In the genomic region with DNA sequence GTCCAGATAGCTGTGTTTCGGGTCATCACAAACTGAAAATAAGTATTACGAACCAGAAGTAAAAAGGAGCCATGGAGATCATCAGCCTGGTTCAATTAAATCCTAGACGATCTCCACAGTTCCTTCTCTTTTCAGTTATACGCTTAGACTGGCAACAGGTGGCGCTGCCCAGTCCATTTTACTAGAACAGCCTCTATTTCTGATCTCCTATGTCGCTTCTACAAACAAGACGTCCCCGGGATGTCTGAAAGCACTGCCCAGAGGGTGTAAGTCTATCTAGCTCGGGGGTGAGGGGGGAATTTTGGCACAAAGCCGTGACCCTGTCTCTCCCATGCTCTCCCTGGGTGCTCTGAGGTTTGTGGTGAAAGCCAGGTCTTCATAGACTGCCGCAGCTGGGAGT, we compare ENCODE assay signal across 7 mouse cellular contexts. TPM values are rescaled to one million over a fixed set of nuclear protein-coding genes. Genes with fewer than 3 reads are reported as not detected.
DNase-seq lines count a peak whose midpoint lies in the region; ATAC-seq and TF ChIP-seq lines count a peak whose summit lies in the region.

No protein-coding gene starts in this region.

- H3K9ac ChIP-seq in hindbrain, embryonic 13.5 days, result no peak overlapping the region

- POLR2A ChIA-PET in Patski (lab: Charles Lee), result no interaction called here

- WGBS in hindbrain, embryonic 13.5 days, result 19% methylated on average over 11 of the region's 11 CpGs

- no peak overlapping the region for H3K27ac ChIP-seq in hindbrain, embryonic 13.5 days

- no peaks in the 10 kb centered on the region for H3K9me3 ChIP-seq in hindbrain, embryonic 13.5 days

- H3K36me3 ChIP-seq in hindbrain, embryonic 13.5 days, result no peaks in the 10 kb centered on the region

- TF ChIP-seq CTCF in Patski (IDR thresholded peaks at IDR 0.05), result peak; percentile 87

- no peak for DNase-seq in Patski (ENCODE audit: low read depth, low spot score)
- peak; percentile 29 for DNase-seq in c-Kit-positive CD71-positive TER-119-positive erythroid progenitor cells, embryonic 14.5 days (ENCODE audit: low spot score)
- peak; percentile 56 for DNase-seq in forelimb bud, embryonic 11.5 days (ENCODE audit: low read depth, low spot score)
- peak; percentile 69 to 75 for DNase-seq in layer of hippocampus, postnatal 10 days (ENCODE audit: low spot score in 2 of 2)
- DNase-seq in lung, postnatal 25 days (ENCODE audit: low spot score), result peak; percentile 72
- peak; percentile 63 to 74 for DNase-seq in right cerebral cortex, adult 2 months (ENCODE audit: low spot score in 2 of 2)

- H3K27me3 ChIP-seq in Patski, result no peaks in the 10 kb centered on the region
- peaks cover 12% of the 10 kb centered on the region; the same call in 1 of the 2 replicates for H3K27me3 ChIP-seq in hindbrain, embryonic 13.5 days

- peak; percentile 65 for ATAC-seq in Patski
- ATAC-seq in hindbrain, embryonic 13.5 days (ENCODE audit: low FRiP score), result no peak

- peaks cover 5% of the 10 kb centered on the region for H3K4me1 ChIP-seq in hindbrain, embryonic 13.5 days (replicated peaks)

- H3K4me2 ChIP-seq in hindbrain, embryonic 13.5 days, result peak overlapping the region; percentile 45

- H3K4me3 ChIP-seq in hindbrain, embryonic 13.5 days, result peak overlapping the region; percentile 20

- in situ Hi-C loops in Patski (cut with MboI; ENCODE audit: low pct_unique_long_range_greater_than_20kb), result loop anchor here (5.0 kb wide), 1 partner anchor 307 kb away; no protein-coding TSS in a partner anchor

- CTCF ChIA-PET in Patski (lab: Charles Lee), result interaction anchor here (0.8 to 2.7 kb wide), 17 partner anchors 8 to 309 kb away, joined by 3 to 12 read pairs (median 3); no protein-coding TSS in a partner anchor

RNA-seq across cellular contexts. Expression of gene Cyb5r3, which starts 37.8 kb away (rescaled TPM):
- 466 TPM for polyA plus RNA-seq in Patski (2021)
- 117 and 134 TPM in 2 replicates for polyA plus RNA-seq in hindbrain, embryonic 13.5 days (2015; fragmentation: Nextera tagmentation; extraction: Ambion mirVana)
- 100 to 1,000 TPM; 106 to 114 TPM for total RNA-seq in layer of hippocampus, postnatal 10 days (2021)

RNA-seq across cellular contexts. Expression of gene A4galt, which starts 41.3 kb away (rescaled TPM):
- 0.46 TPM for polyA plus RNA-seq in Patski (2021)
- 3.0 and 4.4 TPM in 2 replicates for polyA plus RNA-seq in hindbrain, embryonic 13.5 days (2015; fragmentation: Nextera tagmentation; extraction: Ambion mirVana)
- total RNA-seq in layer of hippocampus, postnatal 10 days (2021), result 1 to 10 TPM; 3.0 to 5.0 TPM
